Mouse (Mus musculus) CD4-positive, CD25-positive, alpha-beta regulatory T cell, adult 4 months (primary cell): ENCODE measurements around the gene Nrip1. TPM values are rescaled to one million over a fixed set of nuclear protein-coding genes. Genes with fewer than 3 reads are reported as not detected.

Experiments
- ATAC-seq: one replicate; pipeline ENCODE4 v1.8.0; 2017
- polyA plus RNA-seq, 2 experiments: library from polyadenylated mRNA; unstranded; fragments of 100-300 nt; shearing (Covaris generic); gene quantifications; one replicate each; pipeline ENCODE4 v1.2.1; 2017

Gene Nrip1
- polyA plus RNA-seq, 2 experiments from 2014 or later = 42.3 to 52.8 TPM

- ATAC-seq = no peak
Observed at GRCm38 (mm10) chr16:76276271-76276670, 97.4 kb downstream of the Nrip1 start.

GRCm38 (mm10) chr16:76275584-76275983, 98.0 kb downstream of the Nrip1 start:
- ATAC-seq = no peak

- no peak for ATAC-seq
Observed at GRCm38 (mm10) chr16:76275166-76275565, 98.5 kb downstream of the Nrip1 start.

- ATAC-seq = no peak
Observed at GRCm38 (mm10) chr16:76266635-76267268, 106.9 kb downstream of the Nrip1 start.

- no peak for ATAC-seq
Observed at GRCm38 (mm10) chr16:76265874-76266273, 107.8 kb downstream of the Nrip1 start.

GRCm38 (mm10) chr16:76265301-76265700, 108.3 kb downstream of the Nrip1 start:
- ATAC-seq = no peak

GRCm38 (mm10) chr16:76263393-76263792, 110.2 kb downstream of the Nrip1 start:
- no peak for ATAC-seq

- ATAC-seq = no peak
Observed at GRCm38 (mm10) chr16:76260296-76260695, 113.3 kb downstream of the Nrip1 start.

- ATAC-seq = no peak
Observed at GRCm38 (mm10) chr16:76251826-76252225, 121.8 kb downstream of the Nrip1 start.

- ATAC-seq = peak; percentile 73
Observed at GRCm38 (mm10) chr16:76249345-76250091, 124.1 kb downstream of the Nrip1 start.

GRCm38 (mm10) chr16:76242850-76243249, 130.8 kb downstream of the Nrip1 start:
- ATAC-seq = no peak

GRCm38 (mm10) chr16:76241266-76241665, 132.4 kb downstream of the Nrip1 start:
- ATAC-seq = no peak

GRCm38 (mm10) chr16:76239353-76239752, 134.3 kb downstream of the Nrip1 start:
- no peak for ATAC-seq

- ATAC-seq = no peak
Observed at GRCm38 (mm10) chr16:76238784-76239183, 134.8 kb downstream of the Nrip1 start.
